Comparison of ENCODE assay signal across 8 mouse cellular contexts in the genomic region with DNA sequence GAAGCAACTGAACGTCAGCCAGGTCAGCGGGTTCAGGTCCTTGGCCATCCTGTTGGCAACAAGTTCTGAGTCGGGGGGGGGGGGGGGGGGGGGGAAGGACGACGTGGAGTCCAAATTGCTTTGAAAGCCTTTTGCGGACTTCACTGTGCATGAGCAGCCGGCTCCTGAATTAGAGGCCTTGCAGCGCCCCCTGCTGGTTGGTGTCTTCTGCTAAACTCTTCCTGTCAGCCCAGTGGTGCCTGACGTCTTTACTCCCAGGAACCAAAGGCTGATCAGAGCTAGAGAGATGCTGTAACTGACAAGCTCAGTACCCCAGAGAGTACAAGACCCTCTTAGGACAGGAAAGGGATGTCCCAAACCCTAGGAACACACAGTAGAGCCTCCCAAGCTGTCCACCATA. TPM values are rescaled to one million over a fixed set of nuclear protein-coding genes. Genes with fewer than 3 reads are reported as not detected.
A peak's percentile ranks its signal among the peaks of the same experiment; 100 is the strongest.
DNase-seq lines count a peak whose midpoint lies in the region; ATAC-seq lines count a peak whose summit lies in the region.

No protein-coding gene starts in this region.

- ATAC-seq in forebrain, embryonic 12.5 days (ENCODE audit: low FRiP score) = no peak
- no peak for ATAC-seq in monocyte, adult 5-6 weeks (replicated peaks; ENCODE audit: insufficient number of reproducible peaks, low FRiP score, low TSS enrichment, poor library complexity, severe bottlenecking)

- H3K4me3 ChIP-seq in forebrain, embryonic 12.5 days (replicated peaks) = no peak overlapping the region

- H3K9ac ChIP-seq in forebrain, embryonic 12.5 days = no peak overlapping the region

- no peaks in the 10 kb centered on the region for H3K4me1 ChIP-seq in forebrain, embryonic 12.5 days

- peaks cover 12% of the 10 kb centered on the region for H3K27me3 ChIP-seq in forebrain, embryonic 12.5 days

- WGBS in forebrain, embryonic 12.5 days = 4% methylated on average over 6 of the region's 9 CpGs

- no peak overlapping the region for H3K27ac ChIP-seq in forebrain, embryonic 12.5 days

- peak overlapping the region; percentile 24 for H3K4me2 ChIP-seq in forebrain, embryonic 12.5 days

- DNase-seq in R1 (ENCODE audit: low read depth, low spot score) = peak; percentile 81
- DNase-seq in c-Kit-positive CD71-positive TER-119-positive erythroid progenitor cells, embryonic 14.5 days (ENCODE audit: low spot score) = peak; percentile 49
- peak; percentile 91 for DNase-seq in heart, postnatal 4 days
- peak; percentile 95 to 96 for DNase-seq in layer of hippocampus, postnatal 10 days (ENCODE audit: low spot score in 2 of 2)
- peak; percentile 83 for DNase-seq in lung, postnatal 36 days
- DNase-seq in spleen, adult 12 weeks (ENCODE audit: low spot score) = peak; percentile 42

- no peaks in the 10 kb centered on the region for H3K36me3 ChIP-seq in forebrain, embryonic 12.5 days (replicated peaks)

- H3K9me3 ChIP-seq in forebrain, embryonic 12.5 days = no peaks in the 10 kb centered on the region

RNA-seq across cellular contexts. Expression of a gene that starts 43.7 kb away (rescaled TPM):
- 149 and 165 TPM in 2 replicates for polyA plus RNA-seq in forebrain, embryonic 12.5 days (2016; fragmentation: Nextera tagmentation; extraction: Ambion mirVana)
- total RNA-seq in heart, postnatal 4 days (2021) = 10 to 100 TPM; 59.3 to 62.4 TPM
- 100 to 1,000 TPM; 125 to 134 TPM for total RNA-seq in layer of hippocampus, postnatal 10 days (2021)
- total RNA-seq in monocyte, adult 5-6 weeks (2017) = 7.4 to 11.1 TPM (median 10.7 TPM) in 3 replicates

Comparison
In these comparisons a context has a peak if more than half of its experiments do, and no peak if none do; other contexts are left out.
1. DNase-seq: peak in every context shown above with its lines; median percentile 96 in layer of hippocampus, postnatal 10 days; 91 in heart, postnatal 4 days; 83 in lung, postnatal 36 days; 81 in R1; 49 in c-Kit-positive CD71-positive TER-119-positive erythroid progenitor cells, embryonic 14.5 days; 42 in spleen, adult 12 weeks.